Mouse (Mus musculus) CH12.LX (cell line): ENCODE results near the gene Pabpn1. TPM values are rescaled to one million over a fixed set of nuclear protein-coding genes. Genes with fewer than 3 reads are reported as not detected.

Source experiments
- DNase-seq: peaks from one replicate; pipeline ENCODE4 v3.0.0-alpha.2; 2013; ENCODE audit errors: extremely low read depth
- H3K27ac ChIP-seq: 2 replicates; pipeline ENCODE4 v1.5.1; 2012; ENCODE audit warnings: low read depth, mild to moderate bottlenecking, control low read depth, moderate library complexity; ENCODE audit not compliant: insufficient read depth
- H3K27me3 ChIP-seq: replicated peaks from 2 replicates; pipeline ENCODE3; 2012; ENCODE audit warnings: inconsistent platforms
- H3K36me3 ChIP-seq, 2 experiments: replicated peaks in 1 of 2; 2 replicates each; pipeline versions ENCODE3 to v1.6.1; 2012; ENCODE audit warnings: inconsistent platforms in 1 of 2, low read length in 1 of 2, mild to moderate bottlenecking in 1 of 2, mixed read lengths in 1 of 2, moderate library complexity in 1 of 2; ENCODE audit not compliant: control insufficient read depth in 1 of 2, insufficient read depth in 1 of 2
- H3K4me1 ChIP-seq, 2 experiments: 2 replicates each; pipeline ENCODE4 v1.6.1; 2012; ENCODE audit warnings: inconsistent platforms in 1 of 2, moderate library complexity in 1 of 2; ENCODE audit not compliant: insufficient read depth in 2 of 2, control insufficient read depth in 1 of 2
- H3K4me2 ChIP-seq: 2 replicates; pipeline ENCODE4 v1.6.1; 2012; ENCODE audit warnings: low read depth, mild to moderate bottlenecking, control low read depth; ENCODE audit not compliant: poor library complexity, insufficient read depth, severe bottlenecking
- H3K4me3 ChIP-seq, 3 experiments: fragments of 150-350 bp in 1 of 3; sonication (generic) in 1 of 3; replicated peaks in 1 of 3; 2 replicates each; pipeline versions ENCODE3 to v1.5.1; 2011 to 2012; ENCODE audit warnings: low read depth in 2 of 3, low read length in 2 of 3, mild to moderate bottlenecking in 2 of 3, moderate library complexity in 2 of 3, control low read depth in 1 of 3, improper control_type of control experiment in 1 of 3, inconsistent platforms in 1 of 3, mixed read lengths in 1 of 3; ENCODE audit not compliant: poor library complexity in 1 of 3
- H3K79me2 ChIP-seq: replicated peaks from 2 replicates; pipeline ENCODE4 v1.6.1; 2012; ENCODE audit warnings: mild to moderate bottlenecking, moderate library complexity; ENCODE audit not compliant: control insufficient read depth, poor library complexity, insufficient read depth, severe bottlenecking; ENCODE audit errors: extremely low read depth
- H3K9ac ChIP-seq: 2 replicates; pipeline ENCODE4 v1.6.1; 2012; ENCODE audit warnings: low read depth, mild to moderate bottlenecking, control low read depth, moderate library complexity; ENCODE audit not compliant: insufficient read depth
- H3K9me3 ChIP-seq: replicated peaks from 2 replicates; pipeline ENCODE3; 2012; ENCODE audit warnings: low read length, inconsistent platforms, mixed read lengths
- CHD1 ChIP-seq: IDR thresholded peaks from 2 replicates; pipeline ENCODE4 v1.6.1; 2012; ENCODE audit warnings: low read depth, low read length, improper control_type of control experiment, inconsistent platforms
- CHD2 ChIP-seq: IDR thresholded peaks from 2 replicates; pipeline ENCODE4 v1.6.1; 2011; ENCODE audit warnings: low read length, improper control_type of control experiment
- CTCF ChIP-seq, 2 experiments: IDR thresholded peaks in 1 of 2; conservative IDR thresholded peaks in 1 of 2; 2 replicates each; pipeline ENCODE4 v1.5.1; 2011 to 2012; ENCODE audit warnings: low read depth in 2 of 2, low read length in 2 of 2, improper control_type of control experiment in 1 of 2, inconsistent platforms in 1 of 2, mild to moderate bottlenecking in 1 of 2, moderate library complexity in 1 of 2
- E2F4 ChIP-seq: IDR thresholded peaks from 2 replicates; pipeline ENCODE4 v1.6.1; 2011; ENCODE audit warnings: low read depth, low read length, improper control_type of control experiment; ENCODE audit not compliant: insufficient replicate concordance
- ELF1 ChIP-seq: IDR thresholded peaks from 2 replicates; pipeline ENCODE4 v1.6.1; 2014; ENCODE audit warnings: low read depth, mild to moderate bottlenecking, inconsistent platforms, low read length, improper control_type of control experiment
- EP300 ChIP-seq: IDR thresholded peaks from 2 replicates; pipeline ENCODE4 v1.6.1; 2011; ENCODE audit warnings: low read length, improper control_type of control experiment
- ETS1 ChIP-seq: conservative IDR thresholded peaks from 2 replicates; pipeline ENCODE4 v1.6.1; 2012; ENCODE audit warnings: low read depth, mild to moderate bottlenecking, inconsistent platforms, low read length, improper control_type of control experiment, moderate library complexity
- GABPA ChIP-seq: IDR thresholded peaks from 2 replicates; pipeline ENCODE4 v1.6.1; 2012; ENCODE audit warnings: low read depth, low read length, improper control_type of control experiment, inconsistent platforms; ENCODE audit not compliant: insufficient replicate concordance
- HCFC1 ChIP-seq: IDR thresholded peaks from 2 replicates; pipeline ENCODE4 v1.6.1; 2012; ENCODE audit warnings: low read depth, mild to moderate bottlenecking, inconsistent platforms, low read length, improper control_type of control experiment
- JUND ChIP-seq: conservative IDR thresholded peaks from 2 replicates; pipeline ENCODE4 v1.6.1; 2011; ENCODE audit warnings: low read depth, low read length, improper control_type of control experiment
- KAT2A ChIP-seq: IDR thresholded peaks from 2 replicates; pipeline ENCODE4 v1.6.1; 2012; ENCODE audit warnings: low read length, improper control_type of control experiment, inconsistent platforms; ENCODE audit not compliant: insufficient replicate concordance
- MAX ChIP-seq: IDR thresholded peaks from 2 replicates; pipeline ENCODE4 v1.6.1; 2011; ENCODE audit warnings: low read length, improper control_type of control experiment
- MYC ChIP-seq: IDR thresholded peaks from 2 replicates; pipeline ENCODE4 v1.6.1; 2011; ENCODE audit warnings: low read depth, mild to moderate bottlenecking, improper control_type of control experiment, low read length
- POLR2A ChIP-seq: IDR thresholded peaks from 2 replicates; pipeline ENCODE4 v1.6.1; 2011; ENCODE audit warnings: low read depth, mild to moderate bottlenecking, improper control_type of control experiment, low read length
- POLR2AphosphoS2 ChIP-seq: IDR thresholded peaks from 2 replicates; pipeline ENCODE4 v1.6.1; 2011; ENCODE audit warnings: low read depth, low read length, improper control_type of control experiment
- RAD21 ChIP-seq: IDR thresholded peaks from 2 replicates; pipeline ENCODE4 v1.6.1; 2011; ENCODE audit warnings: low read depth, mild to moderate bottlenecking, low read length, improper control_type of control experiment, moderate library complexity
- RCOR1 ChIP-seq: conservative IDR thresholded peaks from 2 replicates; pipeline ENCODE4 v1.6.1; 2012; ENCODE audit warnings: low read depth, mild to moderate bottlenecking, inconsistent platforms, low read length, improper control_type of control experiment
- TCF12 ChIP-seq: IDR thresholded peaks from 2 replicates; pipeline ENCODE4 v1.6.1; 2014; ENCODE audit warnings: low read depth, mild to moderate bottlenecking, inconsistent platforms, low read length, improper control_type of control experiment
- UBTF ChIP-seq: IDR thresholded peaks from 2 replicates; pipeline ENCODE4 v1.6.1; 2012; ENCODE audit warnings: low read depth, mild to moderate bottlenecking, inconsistent platforms, low read length, improper control_type of control experiment, moderate library complexity
- USF1 ChIP-seq: IDR thresholded peaks from 2 replicates; pipeline ENCODE4 v1.6.1; 2014; ENCODE audit warnings: low read depth, mild to moderate bottlenecking, inconsistent platforms, low read length, improper control_type of control experiment
- USF2 ChIP-seq: conservative IDR thresholded peaks from 2 replicates; pipeline ENCODE4 v1.6.1; 2011; ENCODE audit warnings: low read depth, low read length, improper control_type of control experiment
- ZC3H11A ChIP-seq: IDR thresholded peaks from 2 replicates; pipeline ENCODE4 v1.6.1; 2012; ENCODE audit warnings: low read depth, mild to moderate bottlenecking, inconsistent platforms, low read length, improper control_type of control experiment
- ZKSCAN1 ChIP-seq: IDR thresholded peaks from 2 replicates; pipeline ENCODE4 v1.6.1; 2012; ENCODE audit warnings: low read depth, inconsistent platforms, low read length, improper control_type of control experiment, borderline replicate concordance
- ZNF384 ChIP-seq: IDR thresholded peaks from 2 replicates; pipeline ENCODE4 v1.6.1; 2012; ENCODE audit warnings: low read depth, low read length, improper control_type of control experiment, inconsistent platforms
- dilution Hi-C: fragments of 300-500 bp; cut with MboI; formaldehyde crosslinking; loops from 2 replicates; pipeline ENCODE4 v1.14.3; 2020; ENCODE audit warnings: low sequenced_read_pairs; ENCODE audit not compliant: extremely low pct_unique_long_range_greater_than_20kb, extremely low pct_ligation_motif_present
- in situ Hi-C: fragments of 300-500 bp; cut with MboI; formaldehyde crosslinking; loops from 3 replicates; pipeline ENCODE4 v1.14.3; 2019; ENCODE audit warnings: low sequenced_read_pairs, low pct_ligation_motif_present, low pct_unique_long_range_greater_than_20kb, mixed read lengths
- polyA plus RNA-seq: library from polyadenylated mRNA; unstranded; fragments of >175 nt; gene quantifications from 2 replicates; pipeline ENCODE4 v1.2.1, GENCODE M21; 2012; ENCODE audit warnings: low read depth; ENCODE audit not compliant: insufficient read length
- total RNA-seq, 2 experiments: library from RNA; depleted of rRNA; stranded (reverse); fragments of 300-350 nt in 1 of 2; fragments of >200 nt in 1 of 2; gene quantifications; 2 replicates each; pipeline ENCODE4 v1.2.3; 2012 to 2014

Gene Pabpn1
- total and polyA plus RNA-seq, 3 experiments = 56.8 to 275 (median 88.0) TPM

DNA sequence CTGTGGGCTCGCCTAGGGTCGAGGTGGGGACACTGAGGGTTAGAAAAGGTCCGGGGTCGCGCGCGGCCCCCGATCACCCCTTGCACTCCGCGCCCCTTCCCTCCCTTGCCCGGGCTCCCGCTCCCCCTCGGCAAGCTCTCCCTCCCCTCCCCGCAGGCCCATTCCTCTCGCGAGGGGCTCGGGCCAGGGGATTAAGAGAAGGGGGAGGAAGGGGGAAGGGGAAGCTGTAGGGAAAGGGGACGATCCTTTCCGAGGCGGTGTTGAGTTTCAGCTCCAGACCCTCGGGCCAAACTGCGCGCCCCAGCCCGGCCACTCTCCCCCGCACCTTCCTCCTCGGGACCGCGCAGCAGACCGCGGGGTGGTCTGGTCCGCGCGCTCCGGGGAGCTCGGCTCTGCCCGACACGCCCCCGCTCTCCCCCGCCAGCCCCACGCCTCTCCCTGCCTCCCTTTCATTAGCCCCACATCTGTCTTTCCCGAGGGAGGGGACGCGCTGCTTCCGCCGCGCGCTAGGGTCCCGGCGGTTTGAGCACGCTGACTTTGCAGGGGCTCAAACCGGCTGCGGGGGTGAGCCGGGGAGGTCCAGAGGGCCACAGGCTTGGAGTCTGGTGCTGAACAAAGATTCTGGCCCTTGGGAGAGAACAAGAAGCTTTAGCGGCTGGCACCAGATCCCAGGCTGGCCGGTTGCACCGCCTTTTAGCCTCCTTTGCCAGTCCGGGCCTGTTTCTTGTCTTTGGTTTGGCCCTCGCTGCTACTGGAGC is 34.3 kb downstream of the Pabpn1 start:
- no peak overlapping the region for H3K9ac ChIP-seq
- no peak overlapping the region for H3K4me3 ChIP-seq
- dilution Hi-C loops = no loop called here

GRCm38 (mm10) chr14:54927296-54927695 is 35.0 kb downstream of the Pabpn1 start:
- Histone ChIP-seq H3K27ac (no peak overlapping the region), H3K9ac (no peak overlapping the region), H3K4me1 (peaks cover 0 to 10% of the 10 kb centered on the region in 2 experiments; a peak in 1 of 4 replicates), H3K4me3 (no peak overlapping the region), H3K79me2 (no peaks in the 10 kb centered on the region), H3K36me3 (no peaks in the 10 kb centered on the region), H3K9me3 (peaks cover 4% of the 10 kb centered on the region), H3K27me3 (peaks cover 88% of the 10 kb centered on the region)
- no peak for DNase-seq
- TF ChIP-seq MYC (no peak), ZKSCAN1 (no peak), CHD2 (no peak), JUND (no peak)
- TF ChIP-seq, all 38 proteins: peak for 0
- H3K4me2 ChIP-seq = no peak overlapping the region
- in situ Hi-C loops (no loop called here), dilution Hi-C loops (no loop called here)

More for the DNA sequence above, 34.3 kb downstream of the Pabpn1 start:
- H3K36me3 ChIP-seq = no peaks in the 10 kb centered on the region
- TF ChIP-seq MAX (no peak), ZNF384 (no peak), EP300 (no peak), POLR2A (no peak), MYC (no peak)
- TF ChIP-seq, all 38 proteins: peak for 0
- peaks cover 4% of the 10 kb centered on the region for H3K9me3 ChIP-seq
- no peak overlapping the region for H3K4me2 ChIP-seq
- H3K4me1 ChIP-seq = peaks cover 0 to 5% of the 10 kb centered on the region in 2 experiments; a peak in 1 of 4 replicates
- in situ Hi-C loops = no loop called here
- no peaks in the 10 kb centered on the region for H3K79me2 ChIP-seq
- H3K27ac ChIP-seq = no peak overlapping the region
- no peak for DNase-seq
- H3K27me3 ChIP-seq = peaks cover 90% of the 10 kb centered on the region

DNA sequence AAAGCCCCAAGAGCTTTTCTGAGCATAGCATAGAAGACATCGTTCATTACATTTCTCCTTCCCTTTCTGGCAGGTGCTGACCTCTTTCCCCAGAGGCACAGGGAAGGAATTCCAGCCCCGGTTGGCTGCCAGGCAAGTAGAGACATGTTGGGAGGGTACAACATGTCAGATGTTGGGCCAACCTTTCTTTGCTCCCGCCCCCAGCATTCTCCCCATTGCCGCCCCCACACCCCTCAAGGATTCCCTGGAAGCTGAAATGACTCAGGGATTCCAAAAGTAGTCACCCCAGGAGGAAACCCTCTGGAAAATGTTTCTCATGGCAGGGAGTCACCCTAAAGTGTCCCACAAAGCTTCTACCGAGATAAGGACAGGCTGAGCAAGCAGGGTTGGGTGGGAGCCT is 37.5 kb downstream of the Pabpn1 start:
- no peak for TF ChIP-seq MYC
- no peak for TF ChIP-seq UBTF
- no peak for TF ChIP-seq KAT2A
- no peak for TF ChIP-seq CHD1
- no peak for TF ChIP-seq E2F4
- no peak for TF ChIP-seq RCOR1
- no peak for TF ChIP-seq USF1
- no peak for TF ChIP-seq POLR2AphosphoS2
- no peak for TF ChIP-seq HCFC1
- TF ChIP-seq ELF1 = no peak
- no peak for TF ChIP-seq MAX
- TF ChIP-seq RAD21 = no peak
- TF ChIP-seq TCF12 = no peak
- no peak for TF ChIP-seq CHD2
- no peak for TF ChIP-seq ZKSCAN1
- no peak for TF ChIP-seq ETS1
- no peak for TF ChIP-seq ZC3H11A
- TF ChIP-seq CTCF (conservative IDR thresholded peaks at IDR 0.05 in 1 of 2, IDR thresholded peaks at IDR 0.05 in 1 of 2; ENCODE audit: low read depth in 2 of 2, low read length in 2 of 2) = no peak
- no peak for TF ChIP-seq USF2
- no peak for TF ChIP-seq GABPA
- Histone ChIP-seq H3K27me3 (peaks cover 80% of the 10 kb centered on the region), H3K27ac (no peak overlapping the region), H3K4me3 (no peak overlapping the region), H3K4me1 (peaks cover 3 to 12% of the 10 kb centered on the region in 2 experiments), H3K4me2 (no peak overlapping the region), H3K36me3 (no peaks in the 10 kb centered on the region), H3K9me3 (peaks cover 4% of the 10 kb centered on the region), H3K79me2 (no peaks in the 10 kb centered on the region), H3K9ac (no peak overlapping the region)
- in situ Hi-C loops = no loop called here
- dilution Hi-C loops = no loop called here
- DNase-seq = no peak
